Mouse (Mus musculus): ENCODE results near the gene Gss. TPM values are rescaled to one million over a fixed set of nuclear protein-coding genes. Genes with fewer than 3 reads are reported as not detected.
"Not testable (repeated sequence)": the region's sequence is repeated elsewhere in the genome, so short reads cannot be mapped to it uniquely, and the experiment has no call there.

Gss gene
- polyA plus RNA-seq, 1 experiment from 2014 or later: 45.0 TPM

GRCm38 (mm10) chr2:155567751-155568150, 24.9 kb downstream of the Gss start:
- Histone ChIP-seq H3K9me3 (replicated peaks) (no peaks in the 10 kb centered on the region), H3K4me3 (replicated peaks) (no peak overlapping the region), H3K9ac (no peak overlapping the region), H3K27me3 (no peaks in the 10 kb centered on the region), H3K36me3 (peaks cover 13% of the 10 kb centered on the region), H3K4me1 (peaks cover 3% of the 10 kb centered on the region; the same call in 1 of the 2 replicates), H3K27ac (no peak overlapping the region), H3K4me2 (no peak overlapping the region)
- WGBS: 87% methylated on average over 5 of the region's 5 CpGs
- no peak for ATAC-seq (replicated peaks; ENCODE audit: low FRiP score)

GRCm38 (mm10) chr2:155562934-155563333, 29.7 kb downstream of the Gss start:
- no peak overlapping the region for H3K9ac ChIP-seq
- H3K4me3 ChIP-seq (replicated peaks): no peak overlapping the region
- WGBS: 78% methylated on average over 4 of the region's 4 CpGs
- no peak overlapping the region for H3K27ac ChIP-seq
- H3K27me3 ChIP-seq: no peaks in the 10 kb centered on the region
- peaks cover 13% of the 10 kb centered on the region for H3K36me3 ChIP-seq
- H3K4me1 ChIP-seq: no peaks in the 10 kb centered on the region
- no peak for ATAC-seq (replicated peaks; ENCODE audit: low FRiP score)
- no peaks in the 10 kb centered on the region for H3K9me3 ChIP-seq (replicated peaks)
- no peak overlapping the region for H3K4me2 ChIP-seq

GRCm38 (mm10) chr2:155562209-155562608, 30.4 kb downstream of the Gss start:
- Histone ChIP-seq H3K27ac (no peak overlapping the region), H3K27me3 (no peaks in the 10 kb centered on the region), H3K4me3 (replicated peaks) (no peak overlapping the region), H3K4me2 (no peak overlapping the region), H3K4me1 (no peaks in the 10 kb centered on the region), H3K36me3 (peaks cover 9% of the 10 kb centered on the region), H3K9ac (no peak overlapping the region), H3K9me3 (replicated peaks) (no peaks in the 10 kb centered on the region)
- 60% methylated on average over 1 of the region's 1 CpGs for WGBS
- no peak for ATAC-seq (replicated peaks; ENCODE audit: low FRiP score)

GRCm38 (mm10) chr2:155554426-155554985, 38.1 kb downstream of the Gss start:
- Histone ChIP-seq H3K9me3 (replicated peaks) (no peaks in the 10 kb centered on the region), H3K9ac (no peak overlapping the region), H3K4me3 (replicated peaks) (no peak overlapping the region), H3K4me1 (no peaks in the 10 kb centered on the region), H3K36me3 (no peaks in the 10 kb centered on the region), H3K4me2 (no peak overlapping the region), H3K27ac (no peak overlapping the region), H3K27me3 (no peaks in the 10 kb centered on the region)
- WGBS: 77% methylated on average over 2 of the region's 2 CpGs
- no peak for ATAC-seq (replicated peaks; ENCODE audit: low FRiP score)

GRCm38 (mm10) chr2:155552949-155553354, 39.7 kb downstream of the Gss start:
- ATAC-seq (replicated peaks; ENCODE audit: low FRiP score): no peak
- H3K27ac ChIP-seq: no peak overlapping the region
- H3K4me2 ChIP-seq: no peak overlapping the region
- no peaks in the 10 kb centered on the region for H3K36me3 ChIP-seq
- no peak overlapping the region for H3K4me3 ChIP-seq (replicated peaks)
- no peaks in the 10 kb centered on the region for H3K9me3 ChIP-seq (replicated peaks)
- H3K4me1 ChIP-seq: no peaks in the 10 kb centered on the region
- H3K27me3 ChIP-seq: no peaks in the 10 kb centered on the region
- H3K9ac ChIP-seq: no peak overlapping the region

- H3K4me3 ChIP-seq (replicated peaks): no peak overlapping the region
- H3K4me2 ChIP-seq: no peak overlapping the region
- no peaks in the 10 kb centered on the region for H3K36me3 ChIP-seq
- H3K9me3 ChIP-seq (replicated peaks): no peaks in the 10 kb centered on the region
- no peak for ATAC-seq (replicated peaks; ENCODE audit: low FRiP score)
- no peak overlapping the region for H3K9ac ChIP-seq
- H3K4me1 ChIP-seq: no peaks in the 10 kb centered on the region
- no peaks in the 10 kb centered on the region for H3K27me3 ChIP-seq
- H3K27ac ChIP-seq: no peak overlapping the region
Measured at GRCm38 (mm10) chr2:155552336-155552735, 40.3 kb downstream of the Gss start.

GRCm38 (mm10) chr2:155546955-155547354, 45.7 kb downstream of the Gss start:
- ATAC-seq (replicated peaks; ENCODE audit: low FRiP score): no peak
- Histone ChIP-seq H3K4me3 (replicated peaks) (no peak overlapping the region), H3K4me1 (no peaks in the 10 kb centered on the region), H3K27ac (no peak overlapping the region), H3K9me3 (replicated peaks) (no peaks in the 10 kb centered on the region), H3K36me3 (no peaks in the 10 kb centered on the region), H3K4me2 (no peak overlapping the region), H3K27me3 (no peaks in the 10 kb centered on the region), H3K9ac (no peak overlapping the region)
- WGBS: 79% methylated on average over 1 of the region's 1 CpGs

GRCm38 (mm10) chr2:155540822-155541458, 51.7 kb downstream of the Gss start:
- 74% methylated on average over 6 of the region's 6 CpGs for WGBS
- ATAC-seq (replicated peaks; ENCODE audit: low FRiP score): no peak
- no peak overlapping the region for H3K4me3 ChIP-seq (replicated peaks)
- no peak overlapping the region for H3K27ac ChIP-seq
- no peak overlapping the region for H3K4me2 ChIP-seq
- H3K36me3 ChIP-seq: no peaks in the 10 kb centered on the region
- no peaks in the 10 kb centered on the region for H3K4me1 ChIP-seq
- H3K27me3 ChIP-seq: no peaks in the 10 kb centered on the region
- H3K9ac ChIP-seq: no peak overlapping the region
- H3K9me3 ChIP-seq (replicated peaks): no peaks in the 10 kb centered on the region

- Histone ChIP-seq H3K36me3 (no peaks in the 10 kb centered on the region), H3K27ac (no peak overlapping the region), H3K9ac (no peak overlapping the region), H3K27me3 (no peaks in the 10 kb centered on the region), H3K9me3 (replicated peaks) (no peaks in the 10 kb centered on the region), H3K4me3 (replicated peaks) (no peak overlapping the region), H3K4me1 (no peaks in the 10 kb centered on the region), H3K4me2 (no peak overlapping the region)
- ATAC-seq (replicated peaks; ENCODE audit: low FRiP score): no peak
Measured at GRCm38 (mm10) chr2:155539696-155540095, 52.9 kb downstream of the Gss start.

GRCm38 (mm10) chr2:155538463-155539057, 54.0 kb downstream of the Gss start:
- not testable (repeated sequence) for H3K4me2 ChIP-seq; ATAC-seq (replicated peaks; ENCODE audit: low FRiP score); H3K27ac ChIP-seq; H3K27me3 ChIP-seq; H3K9ac ChIP-seq; H3K36me3 ChIP-seq; H3K9me3 ChIP-seq (replicated peaks); H3K4me1 ChIP-seq
- peak overlapping the region; percentile 16; the same call in 1 of the 2 replicates for H3K4me3 ChIP-seq (replicated peaks)
- WGBS: 74% methylated on average over 19 of the region's 19 CpGs

- Histone ChIP-seq H3K9ac (no peak overlapping the region), H3K27ac (no peak overlapping the region), H3K4me2 (no peak overlapping the region), H3K9me3 (replicated peaks) (no peaks in the 10 kb centered on the region), H3K36me3 (no peaks in the 10 kb centered on the region), H3K27me3 (no peaks in the 10 kb centered on the region), H3K4me1 (no peaks in the 10 kb centered on the region), H3K4me3 (replicated peaks) (no peak overlapping the region)
- WGBS: 69% methylated on average over 5 of the region's 5 CpGs
- ATAC-seq (replicated peaks; ENCODE audit: low FRiP score): no peak
Measured at GRCm38 (mm10) chr2:155537761-155538462, 54.7 kb downstream of the Gss start.

- Histone ChIP-seq H3K4me1 (no peaks in the 10 kb centered on the region), H3K9ac (no peak overlapping the region), H3K9me3 (replicated peaks) (no peaks in the 10 kb centered on the region), H3K4me2 (no peak overlapping the region), H3K27me3 (no peaks in the 10 kb centered on the region), H3K4me3 (replicated peaks) (no peak overlapping the region), H3K27ac (no peak overlapping the region), H3K36me3 (no peaks in the 10 kb centered on the region)
- ATAC-seq (replicated peaks; ENCODE audit: low FRiP score): no peak
Measured at GRCm38 (mm10) chr2:155536292-155536691, 56.3 kb downstream of the Gss start.

Measured in kidney, embryonic 15.5 days (tissue).